In the genomic region with DNA sequence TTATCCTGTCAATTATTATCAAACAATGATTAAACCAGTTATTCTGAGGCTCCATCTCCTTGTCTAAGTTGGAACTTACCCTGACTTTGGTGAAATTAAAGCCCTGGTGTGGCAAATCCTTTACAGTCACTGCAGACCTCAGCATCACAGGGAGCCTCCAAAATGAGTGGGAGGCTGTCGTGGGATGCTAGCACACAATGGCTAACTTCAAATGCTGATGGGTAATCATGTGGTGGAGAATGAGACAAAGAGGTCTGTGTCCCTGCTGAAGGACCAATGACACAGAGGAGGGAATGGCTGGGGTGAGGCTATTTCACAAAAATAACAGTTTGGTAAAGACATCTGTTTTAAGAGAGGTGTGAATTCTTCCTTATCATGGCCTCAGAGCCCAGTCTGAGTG, we compare ENCODE assay signal across 26 mouse cellular contexts. TPM values are rescaled to one million over a fixed set of nuclear protein-coding genes. Genes with fewer than 3 reads are reported as not detected.
DNase-seq lines count a peak whose midpoint lies in the region; ATAC-seq and TF ChIP-seq lines count a peak whose summit lies in the region.
"Had no signal": no experiment of that assay in that cellular context is flagged by ENCODE, and none has a peak within 500 bp of the region (broad histone marks: within the 10 kb centered on the region; RNA-seq: fewer than 3 reads in every experiment).

No protein-coding gene starts in this region.

- H3K9ac ChIP-seq in intestine, embryonic 14.5 days (ENCODE audit: low read length): no peak overlapping the region
- H3K9ac ChIP-seq in intestine, embryonic 15.5 days: no peak overlapping the region
- no peak overlapping the region for H3K9ac ChIP-seq in forebrain, embryonic 15.5 days (replicated peaks)
- H3K9ac ChIP-seq: embryonic facial prominence, embryonic 13.5 days; forebrain, embryonic 12.5 days; hindbrain, embryonic 13.5 days had no signal

- no peaks in the 10 kb centered on the region for H3K4me1 ChIP-seq in intestine, embryonic 14.5 days (replicated peaks; ENCODE audit: control insufficient read depth, insufficient read depth, low read length)
- no peaks in the 10 kb centered on the region for H3K4me1 ChIP-seq in intestine, embryonic 15.5 days (replicated peaks)
- peaks cover 4% of the 10 kb centered on the region; the same call in 1 of the 2 replicates for H3K4me1 ChIP-seq in bone marrow, adult 2 months (ENCODE audit: control insufficient read depth, insufficient read depth, low read length)
- no peaks in the 10 kb centered on the region; the same call in 1 of the 2 replicates for H3K4me1 ChIP-seq in forebrain, embryonic 15.5 days
- H3K4me1 ChIP-seq: embryonic facial prominence, embryonic 10.5 days; embryonic facial prominence, embryonic 13.5 days; hindbrain, embryonic 10.5 days; hindbrain, embryonic 13.5 days had no signal

- H3K27ac ChIP-seq in intestine, embryonic 14.5 days (ENCODE audit: low read depth): no peak overlapping the region
- H3K27ac ChIP-seq in intestine, embryonic 15.5 days: no peak overlapping the region
- H3K27ac ChIP-seq in bone marrow, adult 2 months (ENCODE audit: control insufficient read depth, insufficient read depth, low read depth, low read length, poor library complexity): peak overlapping the region; percentile 62; the same call in 1 of the 2 replicates
- H3K27ac ChIP-seq in forebrain, embryonic 15.5 days (replicated peaks): no peak overlapping the region
- H3K27ac ChIP-seq: embryonic facial prominence, embryonic 10.5 days; embryonic facial prominence, embryonic 13.5 days; forebrain, embryonic 12.5 days; hindbrain, embryonic 10.5 days; hindbrain, embryonic 13.5 days had no signal

- 79% methylated on average over 1 of the region's 1 CpGs for WGBS in intestine, embryonic 14.5 days
- WGBS in intestine, embryonic 15.5 days: 62% methylated on average over 1 of the region's 1 CpGs
- 83% methylated on average over 1 of the region's 1 CpGs for WGBS in bone marrow, adult 2 months
- 45% methylated on average over 1 of the region's 1 CpGs for WGBS in forebrain, embryonic 15.5 days

- no peak for ATAC-seq in intestine, embryonic 14.5 days (replicated peaks; ENCODE audit: low FRiP score, low TSS enrichment, low read depth)
- ATAC-seq in intestine, embryonic 15.5 days: no peak
- no peak for ATAC-seq in forebrain, embryonic 15.5 days (replicated peaks)
- ATAC-seq: activated CD4-positive, CD25-positive, alpha-beta regulatory T cell, adult 4 months; CD4-positive, CD25-positive, alpha-beta regulatory T cell, adult 4 months; forebrain, embryonic 16.5 days; hindbrain, embryonic 16.5 days; intestine, postnatal 0 days had no signal

- no peak for TF ChIP-seq CTCF in bone marrow, adult 2 months (IDR thresholded peaks at IDR 0.05; ENCODE audit: control insufficient read depth, insufficient read depth, low read length)

- no peak overlapping the region for H3K4me3 ChIP-seq in intestine, embryonic 14.5 days (ENCODE audit: low read depth, low read length)
- H3K4me3 ChIP-seq in intestine, embryonic 15.5 days (replicated peaks): no peak overlapping the region
- H3K4me3 ChIP-seq in bone marrow, adult 2 months (replicated peaks; ENCODE audit: control insufficient read depth, low read depth, low read length): no peak overlapping the region
- no peak overlapping the region for H3K4me3 ChIP-seq in forebrain, embryonic 15.5 days
- H3K4me3 ChIP-seq: embryonic facial prominence, embryonic 10.5 days; embryonic facial prominence, embryonic 13.5 days; erythroblast, embryonic 14.5 days; forebrain, embryonic 12.5 days; hindbrain, embryonic 10.5 days; hindbrain, embryonic 13.5 days had no signal

- H3K9me3 ChIP-seq in intestine, embryonic 14.5 days (ENCODE audit: control insufficient read depth, low read length): no peaks in the 10 kb centered on the region
- H3K9me3 ChIP-seq in intestine, embryonic 15.5 days: no peaks in the 10 kb centered on the region
- no peaks in the 10 kb centered on the region for H3K9me3 ChIP-seq in forebrain, embryonic 15.5 days
- H3K9me3 ChIP-seq: embryonic facial prominence, embryonic 10.5 days; embryonic facial prominence, embryonic 13.5 days; forebrain, embryonic 12.5 days; hindbrain, embryonic 10.5 days; hindbrain, embryonic 13.5 days had no signal

- no peaks in the 10 kb centered on the region for H3K27me3 ChIP-seq in intestine, embryonic 14.5 days (replicated peaks; ENCODE audit: control insufficient read depth, insufficient read depth, low read length)
- H3K27me3 ChIP-seq in intestine, embryonic 15.5 days (replicated peaks): no peaks in the 10 kb centered on the region
- H3K27me3 ChIP-seq in forebrain, embryonic 15.5 days: no peaks in the 10 kb centered on the region
- H3K27me3 ChIP-seq: embryonic facial prominence, embryonic 13.5 days; forebrain, embryonic 12.5 days; hindbrain, embryonic 13.5 days had no signal

- TF ChIP-seq POLR2A in bone marrow, adult 2 months (IDR thresholded peaks at IDR 0.05; ENCODE audit: borderline replicate concordance, control insufficient read depth, low read depth, low read length): no peak

- peak; percentile 27 for DNase-seq in intestine, embryonic 14.5 days (ENCODE audit: low spot score)
- peak; percentile 28 for DNase-seq in telencephalon, adult 2 months (ENCODE audit: low read depth, low spot score)
- no peak for DNase-seq in thymus, postnatal 14 days
- DNase-seq: adrenal gland, adult 8-10 months; adrenal gland, postnatal 25 days; cerebellum, adult 11 months; cerebellum, adult 9-11 months; cerebellum, postnatal 25 days; embryo, embryonic 11 days; gastrocnemius, postnatal 14 days; heart, adult 18-20 months; heart, postnatal 36 days had no signal

- H3K36me3 ChIP-seq in intestine, embryonic 14.5 days (ENCODE audit: control insufficient read depth, insufficient read depth, low read length): no peaks in the 10 kb centered on the region
- H3K36me3 ChIP-seq in intestine, embryonic 15.5 days: no peaks in the 10 kb centered on the region
- no peaks in the 10 kb centered on the region for H3K36me3 ChIP-seq in forebrain, embryonic 15.5 days
- H3K36me3 ChIP-seq: embryonic facial prominence, embryonic 10.5 days; embryonic facial prominence, embryonic 13.5 days; forebrain, embryonic 12.5 days; hindbrain, embryonic 10.5 days had no signal

- no peak overlapping the region for H3K4me2 ChIP-seq in intestine, embryonic 14.5 days (ENCODE audit: low read length)
- no peak overlapping the region for H3K4me2 ChIP-seq in intestine, embryonic 15.5 days (replicated peaks)
- no peak overlapping the region for H3K4me2 ChIP-seq in forebrain, embryonic 15.5 days (replicated peaks)
- H3K4me2 ChIP-seq: embryonic facial prominence, embryonic 13.5 days; forebrain, embryonic 12.5 days; hindbrain, embryonic 13.5 days had no signal

RNA-seq across cellular contexts. Expression of gene Cdadc1, which starts 39.9 kb away (rescaled TPM):
- 31.4 and 38.8 TPM in 2 replicates for polyA plus RNA-seq in intestine, embryonic 14.5 days (2014; fragmentation: Nextera tagmentation; extraction: Ambion mirVana)
- polyA plus RNA-seq in intestine, embryonic 15.5 days (2015; fragmentation: Nextera tagmentation; extraction: Ambion mirVana): 31.0 and 31.4 TPM in 2 replicates
- 11.1 and 24.1 TPM in 2 replicates for polyA plus RNA-seq in bone marrow, adult 2 months (2011; ENCODE audit: insufficient read depth, insufficient read length, low replicate concordance, missing spikeins)
- 35.8 and 38.8 TPM in 2 replicates for polyA plus RNA-seq in forebrain, embryonic 15.5 days (2015; fragmentation: Nextera tagmentation; extraction: Ambion mirVana)
